Mouse (Mus musculus) thymus, postnatal 4 days (tissue): ENCODE data around the gene Aoc2.
A peak's percentile ranks its signal among the peaks of the same experiment; 100 is the strongest.

Experiments
- DNase-seq: peaks from one replicate; pipeline ENCODE4 v3.0.0; 2021

Gene Aoc2

GRCm38 (mm10) chr11:101324763-101325162 lies at the start of gene Aoc2:
TSS of gene Aoc2 (plus strand) at chr11:101325063.
- no peak for DNase-seq

GRCm38 (mm10) chr11:101275309-101275708 lies 49.6 kb upstream of the Aoc2 start:
- DNase-seq, result no peak

GRCm38 (mm10) chr11:101276319-101277070 lies 48.4 kb upstream of the Aoc2 start:
- DNase-seq, result no peak

- no peak for DNase-seq
Measured at GRCm38 (mm10) chr11:101277381-101278222, 47.3 kb upstream of the Aoc2 start.

- peak; percentile 87 for DNase-seq
Measured at GRCm38 (mm10) chr11:101278223-101279192, 46.4 kb upstream of the Aoc2 start, which contains the start of the genes Cntd1 and Coa3. TSS of gene Cntd1 (plus strand) at chr11:101279012. TSS of gene Coa3 (minus strand) at chr11:101279114.

GRCm38 (mm10) chr11:101279193-101279569 lies 45.7 kb upstream of the Aoc2 start:
- peak; percentile 34 for DNase-seq

GRCm38 (mm10) chr11:101280837-101281236 lies 44.0 kb upstream of the Aoc2 start:
- DNase-seq, result no peak

GRCm38 (mm10) chr11:101282896-101283295 lies 42.0 kb upstream of the Aoc2 start:
- DNase-seq, result no peak

GRCm38 (mm10) chr11:101283805-101284204 lies 41.1 kb upstream of the Aoc2 start:
- DNase-seq, result no peak

- DNase-seq, result no peak
Measured at GRCm38 (mm10) chr11:101287306-101287705, 37.6 kb upstream of the Aoc2 start.

- no peak for DNase-seq
Measured at GRCm38 (mm10) chr11:101291231-101291630, 33.6 kb upstream of the Aoc2 start.

GRCm38 (mm10) chr11:101295191-101295590 lies 29.7 kb upstream of the Aoc2 start:
- DNase-seq, result no peak

GRCm38 (mm10) chr11:101300881-101301280 lies 24.0 kb upstream of the Aoc2 start:
- DNase-seq, result peak; percentile 49

GRCm38 (mm10) chr11:101301299-101302003 lies 23.4 kb upstream of the Aoc2 start:
- DNase-seq, result no peak

- peak; percentile 97 for DNase-seq
Measured at GRCm38 (mm10) chr11:101302004-101302798, 22.7 kb upstream of the Aoc2 start, which contains the start of gene Becn1. TSS of gene Becn1 (minus strand) at chr11:101302286.

GRCm38 (mm10) chr11:101307744-101308143 lies 17.1 kb upstream of the Aoc2 start:
- no peak for DNase-seq

GRCm38 (mm10) chr11:101311083-101311482 lies 13.8 kb upstream of the Aoc2 start:
- DNase-seq, result no peak

GRCm38 (mm10) chr11:101312150-101312549 lies 12.7 kb upstream of the Aoc2 start:
- DNase-seq, result no peak

- DNase-seq, result no peak
Measured at GRCm38 (mm10) chr11:101314567-101314966, 10.3 kb upstream of the Aoc2 start.

- DNase-seq, result no peak
Measured at GRCm38 (mm10) chr11:101315082-101315650, 9.7 kb upstream of the Aoc2 start.
